Mouse (Mus musculus): ENCODE measurements around the gene Igfbp7. TPM values are rescaled to one million over a fixed set of nuclear protein-coding genes. Genes with fewer than 3 reads are reported as not detected.

The Igfbp7 gene
- polyA plus RNA-seq, 1 experiment from 2014 or later, result 30.9 TPM

Other genes starting within 250 kb of the Igfbp7 start
- gene Spink2, start 196.6 kb downstream of the Igfbp7 start, polyA plus RNA-seq (2015; fragmentation: Nextera tagmentation; extraction: Ambion mirVana), result not detected in 2 replicates
- 5.9 and 6.1 TPM in 2 replicates for gene Rest, start 142.6 kb downstream of the Igfbp7 start, polyA plus RNA-seq (2015; fragmentation: Nextera tagmentation; extraction: Ambion mirVana)
- 13.3 and 13.4 TPM in 2 replicates for gene Noa1, start 98.0 kb downstream of the Igfbp7 start, polyA plus RNA-seq (2015; fragmentation: Nextera tagmentation; extraction: Ambion mirVana)
- 24.9 and 25.7 TPM in 2 replicates for gene Polr2b, start 97.9 kb downstream of the Igfbp7 start, polyA plus RNA-seq (2015; fragmentation: Nextera tagmentation; extraction: Ambion mirVana)